Mouse (Mus musculus) forelimb bud, embryonic 11.5 days (tissue): ENCODE results near the gene Ppm1h.

Experiments
- DNase-seq: peaks from one replicate; pipeline ENCODE4 v3.0.0-alpha.2; 2012; ENCODE audit warnings: low read depth, low spot score

The Ppm1h gene

GRCm38 (mm10) chr10:122808186-122808585 is 129.6 kb downstream of the Ppm1h start:
- DNase-seq, result no peak

GRCm38 (mm10) chr10:122809851-122810250 is 131.3 kb downstream of the Ppm1h start:
- DNase-seq, result no peak

- no peak for DNase-seq
Observed at GRCm38 (mm10) chr10:122815094-122815493, 136.5 kb downstream of the Ppm1h start.

GRCm38 (mm10) chr10:122817741-122818140 is 139.2 kb downstream of the Ppm1h start:
- no peak for DNase-seq

GRCm38 (mm10) chr10:122819808-122820207 is 141.2 kb downstream of the Ppm1h start:
- DNase-seq, result no peak

GRCm38 (mm10) chr10:122821549-122821948 is 143.0 kb downstream of the Ppm1h start:
- no peak for DNase-seq

- DNase-seq, result no peak
Observed at GRCm38 (mm10) chr10:122823642-122824041, 145.1 kb downstream of the Ppm1h start.

- peak; percentile 70 for DNase-seq
Observed at GRCm38 (mm10) chr10:122826696-122827331, 148.3 kb downstream of the Ppm1h start.

- DNase-seq, result no peak
Observed at GRCm38 (mm10) chr10:122827719-122828414, 149.3 kb downstream of the Ppm1h start.

- DNase-seq, result no peak
Observed at GRCm38 (mm10) chr10:122829801-122830217, 151.2 kb downstream of the Ppm1h start.

GRCm38 (mm10) chr10:122830638-122831037 is 152.1 kb downstream of the Ppm1h start:
- DNase-seq, result no peak

GRCm38 (mm10) chr10:122842014-122842413 is 163.5 kb downstream of the Ppm1h start:
- DNase-seq, result no peak

- no peak for DNase-seq
Observed at GRCm38 (mm10) chr10:122842961-122843360, 164.4 kb downstream of the Ppm1h start.

GRCm38 (mm10) chr10:122845471-122845870 is 166.9 kb downstream of the Ppm1h start:
- no peak for DNase-seq

- DNase-seq, result no peak
Observed at GRCm38 (mm10) chr10:122846476-122846875, 167.9 kb downstream of the Ppm1h start.

- DNase-seq, result no peak
Observed at GRCm38 (mm10) chr10:122848020-122848457, 169.5 kb downstream of the Ppm1h start.

- DNase-seq, result no peak
Observed at GRCm38 (mm10) chr10:122851267-122852160, 173.0 kb downstream of the Ppm1h start.

- DNase-seq, result no peak
Observed at GRCm38 (mm10) chr10:122854571-122854970, 176.0 kb downstream of the Ppm1h start.

GRCm38 (mm10) chr10:122855149-122855548 is 176.6 kb downstream of the Ppm1h start:
- DNase-seq, result no peak

GRCm38 (mm10) chr10:122856040-122856764 is 177.6 kb downstream of the Ppm1h start:
- DNase-seq, result no peak

GRCm38 (mm10) chr10:122857155-122857554 is 178.6 kb downstream of the Ppm1h start:
- no peak for DNase-seq
